Mouse (Mus musculus) hematopoietic stem cell, adult 5-6 weeks (primary cell): ENCODE results near the gene Tmem87b. TPM values are rescaled to one million over a fixed set of nuclear protein-coding genes. Genes with fewer than 3 reads are reported as not detected.

ENCODE experiments used
- ATAC-seq, 2 experiments: fragments of 125-278 bp in 1 of 2; replicated peaks in 1 of 2; 2 replicates each; pipeline ENCODE4 v1.8.0; 2016 to 2017; ENCODE audit warnings: inconsistent platforms in 2 of 2, mild to moderate bottlenecking in 2 of 2, moderate number of reproducible peaks in 2 of 2, low read depth in 1 of 2, moderate TSS enrichment in 1 of 2; ENCODE audit not compliant: low FRiP score in 2 of 2, poor library complexity in 2 of 2, severe bottlenecking in 2 of 2, insufficient read depth in 1 of 2, low TSS enrichment in 1 of 2
- total RNA-seq: library from RNA; stranded (forward); fragments of 172-1452, 232-1000 nt; gene quantifications from 2 replicates; pipeline ENCODE4 v1.2.3, GENCODE M21; 2017

Gene Tmem87b
- total RNA-seq, 1 experiment from 2014 or later: 30.4 TPM

DNA sequence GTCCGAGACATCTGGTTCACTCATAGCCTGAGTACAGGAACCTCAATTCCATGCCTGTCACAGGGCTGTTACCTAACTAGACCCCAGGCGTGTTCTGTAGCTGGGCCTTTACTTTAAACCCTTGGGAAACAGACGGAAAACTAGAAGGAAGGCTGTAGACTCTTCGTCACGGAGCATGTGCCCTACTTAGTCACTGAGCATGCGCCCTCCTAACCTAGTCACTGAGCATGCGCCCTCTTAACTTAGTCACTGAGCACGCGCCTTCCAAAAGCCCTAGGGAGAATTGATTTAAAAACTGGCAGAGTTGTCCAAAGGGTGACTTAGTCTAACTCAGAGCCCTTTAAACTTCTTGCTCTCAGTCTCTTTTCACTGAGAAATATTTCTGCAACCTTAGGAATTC lies 44.7 kb downstream of the Tmem87b start, which contains the start of gene Fbln7:
Gene Fbln7, plus strand, starts transcription at position 346 of the 400 bp plus-strand sequence.
- ATAC-seq: no peak

DNA sequence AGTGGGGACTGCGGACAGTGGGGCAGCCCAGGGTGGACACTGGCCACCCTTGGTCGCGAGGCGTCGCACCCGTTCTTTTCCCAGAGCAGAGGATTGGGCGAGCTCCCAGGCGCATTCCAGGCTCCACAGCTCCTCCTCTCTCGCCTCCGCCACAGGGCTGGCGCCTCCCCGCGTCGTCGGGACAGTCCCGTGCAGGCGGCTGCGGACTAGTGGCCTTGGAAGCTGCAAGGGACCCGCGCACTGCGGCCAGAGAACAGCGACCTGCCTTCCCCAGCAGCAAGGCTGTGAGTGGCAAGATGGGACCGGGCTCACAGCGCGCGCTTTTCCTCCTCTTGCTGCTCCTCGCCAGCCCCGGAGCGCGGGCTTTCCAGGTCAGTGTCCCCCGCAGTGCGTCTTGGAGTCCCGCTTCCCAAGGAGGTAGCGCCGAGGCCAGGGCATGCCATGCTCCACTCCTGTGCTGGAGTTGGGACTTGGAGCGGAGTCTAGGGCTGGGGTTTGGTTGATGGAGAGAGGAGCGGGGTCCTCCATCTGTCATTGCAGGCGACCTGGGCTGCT lies 45.9 kb downstream of the Tmem87b start:
- ATAC-seq: no peak; a peak in 1 of 4 replicates

DNA sequence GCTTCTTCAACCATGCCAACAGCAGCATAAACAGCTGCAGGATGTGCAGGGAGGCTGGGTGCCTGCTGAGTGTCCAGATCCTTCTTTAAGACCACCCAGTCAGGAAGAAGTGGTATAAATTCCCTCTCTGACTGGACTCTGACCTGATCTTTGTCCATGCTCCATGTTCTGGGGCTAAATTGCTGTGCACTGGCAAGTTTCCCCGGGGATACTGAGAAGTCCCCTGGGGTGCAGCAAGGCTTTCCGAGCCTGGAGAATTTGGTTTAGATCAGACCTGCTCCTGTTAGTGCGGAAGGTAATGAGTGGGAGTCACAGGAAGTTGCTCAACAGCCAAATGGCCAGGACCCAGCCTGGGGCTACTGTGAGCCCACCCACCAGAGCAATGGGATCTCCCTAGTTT lies 47.1 kb downstream of the Tmem87b start:
- no peak for ATAC-seq

DNA sequence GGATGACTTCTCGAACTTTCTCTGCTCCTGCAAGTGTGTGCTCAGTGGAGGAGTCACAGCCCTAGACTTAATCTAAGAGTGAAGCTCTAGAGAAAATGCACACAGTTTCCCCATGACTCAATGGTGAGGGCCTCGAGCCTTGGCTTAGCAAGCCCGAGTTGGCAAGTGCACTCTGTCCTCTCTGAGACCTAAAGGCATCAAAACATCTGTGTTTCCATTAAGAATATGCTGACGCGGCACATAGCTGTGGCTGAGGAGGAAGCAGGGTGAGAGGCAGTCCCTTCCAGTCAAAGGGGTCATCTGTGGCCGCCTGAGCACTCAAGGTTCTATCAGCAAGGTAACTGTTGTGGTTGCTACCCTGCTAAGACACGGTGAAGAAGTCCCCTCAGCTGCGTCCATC lies 53.7 kb downstream of the Tmem87b start:
- no peak for ATAC-seq

GRCm38 (mm10) chr2:128872256-128872655 lies 54.3 kb downstream of the Tmem87b start:
- ATAC-seq: no peak

DNA sequence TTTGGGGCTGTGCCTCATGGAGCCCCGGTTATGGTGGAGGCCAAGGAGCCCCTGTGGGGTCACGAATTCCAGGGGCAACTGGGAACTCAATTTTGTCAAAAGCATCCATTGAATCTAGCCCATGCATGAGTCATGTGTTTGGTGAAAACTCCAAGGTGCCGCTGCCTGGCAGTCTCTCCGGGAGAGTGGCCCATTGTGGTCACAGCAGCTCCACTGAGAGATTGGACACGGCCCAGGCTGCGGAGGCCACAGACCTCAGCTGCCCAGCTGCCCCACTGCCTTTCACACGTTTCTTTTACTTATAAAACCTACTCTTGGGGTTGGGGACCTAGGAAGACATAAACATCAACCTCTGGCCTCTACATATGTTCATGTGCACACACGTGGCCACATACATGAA lies 57.6 kb downstream of the Tmem87b start:
- ATAC-seq: no peak

GRCm38 (mm10) chr2:128881236-128881635 lies 63.3 kb downstream of the Tmem87b start:
- ATAC-seq: no peak

- ATAC-seq: no peak
These were observed 67.4 kb downstream of the Tmem87b start for GRCm38 (mm10) chr2:128885225-128885811.

DNA sequence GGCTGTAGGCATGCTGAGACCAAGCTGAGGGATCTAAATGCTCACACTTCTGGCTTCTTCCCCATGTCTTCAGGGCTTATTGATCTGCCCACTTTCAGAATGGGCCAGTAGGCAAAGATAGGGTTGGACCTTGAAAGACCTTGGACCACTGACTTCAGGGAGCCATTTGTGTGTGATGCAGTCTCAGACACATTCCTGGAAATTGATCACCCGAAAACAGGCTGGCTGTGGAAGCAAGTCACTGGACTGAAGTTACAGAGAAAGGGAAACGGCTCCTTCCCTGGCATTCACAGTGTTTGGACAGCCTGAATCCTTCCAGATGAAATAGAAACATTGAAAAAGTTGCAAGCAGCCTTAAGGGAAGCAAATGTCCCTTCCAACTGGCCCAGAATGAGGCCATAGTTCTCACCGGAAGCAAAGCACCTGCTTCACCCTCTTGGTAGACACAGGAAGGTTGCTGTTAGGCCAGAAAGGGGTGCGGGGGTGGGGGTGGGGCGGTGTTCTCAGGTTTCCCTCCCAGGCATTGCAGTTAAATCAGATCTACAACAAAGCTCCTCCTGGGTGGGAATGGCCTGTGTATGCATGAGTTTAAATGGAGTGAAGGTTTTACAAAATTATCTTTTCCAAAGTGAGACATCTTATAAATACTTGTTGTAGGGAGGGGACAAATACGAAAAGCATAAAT lies 70.1 kb downstream of the Tmem87b start:
- no peak for ATAC-seq

DNA sequence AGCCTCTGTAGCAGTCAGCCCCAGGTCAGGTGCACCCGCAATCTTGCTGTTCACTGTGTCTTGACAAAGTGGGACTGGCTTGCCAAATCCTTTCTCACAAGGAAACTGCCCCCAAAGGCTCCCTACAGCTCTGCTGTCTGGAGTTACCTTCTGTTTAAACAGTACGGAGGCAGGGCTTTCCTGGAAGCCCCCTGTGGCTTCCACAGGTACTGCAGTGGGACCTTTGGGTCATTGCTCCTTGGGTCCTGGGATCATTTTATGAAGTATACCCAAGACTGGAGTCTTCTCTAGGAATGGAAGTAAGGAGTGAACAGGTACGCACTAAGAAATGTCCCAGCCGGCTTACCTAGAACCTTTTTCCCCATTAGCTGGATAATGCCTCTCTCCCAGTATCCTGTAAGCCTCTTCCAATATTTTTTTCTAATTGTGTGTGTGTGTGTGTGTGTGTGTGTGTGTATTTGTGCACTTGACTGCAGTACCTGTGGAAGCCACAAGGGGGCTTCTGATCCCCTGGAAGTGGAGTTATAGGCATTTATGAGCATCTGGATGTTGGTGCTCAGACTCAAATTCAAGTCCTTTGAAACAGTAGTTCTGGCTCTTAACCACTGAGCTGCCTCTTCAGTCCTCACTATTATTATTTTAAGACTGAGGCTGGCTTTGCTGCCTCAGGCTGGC lies 72.9 kb downstream of the Tmem87b start:
- ATAC-seq: no peak

GRCm38 (mm10) chr2:128892180-128892721 lies 74.3 kb downstream of the Tmem87b start:
- no peak for ATAC-seq

DNA sequence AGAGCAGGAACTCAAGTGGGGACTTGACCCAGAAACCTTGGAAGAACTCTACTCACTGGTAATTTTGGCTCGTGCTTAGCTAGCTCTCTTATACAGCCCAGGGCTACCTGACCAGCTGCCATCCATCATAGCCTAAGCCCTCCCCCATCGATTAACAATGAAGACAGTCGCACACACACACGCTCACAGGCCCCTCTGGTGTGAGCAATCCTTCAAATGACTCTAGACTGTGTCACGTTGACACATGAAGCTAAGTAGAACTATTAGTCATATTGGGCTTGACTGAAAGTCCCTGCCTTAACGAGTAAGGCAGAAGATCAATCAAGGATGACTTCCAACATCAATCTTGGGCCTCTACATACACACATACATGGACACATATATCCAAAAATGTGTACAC lies 84.9 kb downstream of the Tmem87b start:
- ATAC-seq: no peak

DNA sequence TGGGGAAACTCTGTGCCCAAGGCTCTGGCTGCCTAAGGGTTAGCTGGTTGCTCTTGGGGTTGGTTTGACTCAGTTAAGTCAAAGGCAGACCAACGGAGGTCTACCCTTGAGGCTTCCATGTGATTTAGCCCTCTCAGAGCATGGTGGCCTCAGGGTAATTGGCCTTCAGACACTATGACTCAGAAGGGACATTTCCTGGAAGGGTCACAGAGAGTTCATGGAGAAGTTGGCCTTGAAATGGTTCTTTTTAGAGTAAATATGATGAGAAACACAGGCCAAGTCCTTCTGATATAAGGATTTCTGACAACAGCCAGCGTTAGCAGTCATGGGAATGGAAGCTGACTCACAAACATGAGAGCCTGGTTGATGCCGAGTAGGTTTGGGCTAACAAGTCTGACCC lies 85.7 kb downstream of the Tmem87b start:
- ATAC-seq: no peak

Other genes starting within 250 kb of the Tmem87b start
- gene Spdye4c, start 226.9 kb upstream of the Tmem87b start, total RNA-seq: not detected in 2 replicates
- 113 and 123 TPM in 2 replicates for gene Anapc1, start 130.7 kb upstream of the Tmem87b start, total RNA-seq
- gene Mertk, start 119.2 kb upstream of the Tmem87b start, total RNA-seq: 0.31 and 0.69 TPM in 2 replicates
- not detected in 2 replicates for gene Fbln7, start 44.9 kb downstream of the Tmem87b start, total RNA-seq
- gene Zc3h8, start 126.0 kb downstream of the Tmem87b start, total RNA-seq: 12.2 and 15.1 TPM in 2 replicates
- 6.8 and 13.8 TPM in 2 replicates for gene Zc3h6, start 149.3 kb downstream of the Tmem87b start, total RNA-seq
- gene Gm10762, start 149.6 kb downstream of the Tmem87b start, total RNA-seq: 5.8 and 7.6 TPM in 2 replicates
- not detected in 2 replicates for gene Vinac1, start 230.1 kb downstream of the Tmem87b start, total RNA-seq
- 5.9 and 11.6 TPM in 2 replicates for gene Ttl, start 247.8 kb downstream of the Tmem87b start, total RNA-seq